ENCODE assay signal across 7 mouse cellular contexts in the genomic region with DNA sequence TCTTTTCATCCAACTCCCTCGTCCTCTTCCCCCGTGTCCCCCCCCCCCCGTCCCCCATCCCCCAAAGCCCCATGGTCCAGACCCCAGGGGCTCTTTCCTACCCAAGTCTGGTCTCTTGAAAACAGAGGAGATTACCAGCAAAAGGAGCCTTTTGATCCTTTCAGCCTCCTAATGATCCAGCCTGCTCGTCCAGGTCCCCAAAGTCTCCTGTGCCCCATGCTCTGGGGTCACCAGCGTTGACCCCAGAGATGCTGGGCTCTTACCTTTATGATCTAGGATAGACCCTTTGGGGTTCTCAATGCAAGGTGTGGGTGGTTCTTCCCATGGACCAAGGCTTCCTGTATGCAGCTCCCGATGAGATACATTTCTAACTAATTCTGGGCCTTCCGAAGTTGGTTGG. TPM values are rescaled to one million over a fixed set of nuclear protein-coding genes. Genes with fewer than 3 reads are reported as not detected.
DNase-seq lines count a peak whose midpoint lies in the region; ATAC-seq and TF ChIP-seq lines count a peak whose summit lies in the region.

No protein-coding gene starts in this region.

- no peak overlapping the region for H3K27ac ChIP-seq in kidney, postnatal 0 days
- no peak overlapping the region for H3K27ac ChIP-seq in kidney, adult 2 months (ENCODE audit: insufficient read depth, low read depth, low read length)
- no peak overlapping the region for H3K27ac ChIP-seq in forebrain, embryonic 13.5 days
- H3K27ac ChIP-seq in intestine, embryonic 16.5 days (ENCODE audit: low read length), result no peak overlapping the region
- H3K27ac ChIP-seq in neural tube, embryonic 13.5 days (replicated peaks), result no peak overlapping the region

- peaks cover 10% of the 10 kb centered on the region; the same call in 1 of the 2 replicates for H3K4me1 ChIP-seq in kidney, postnatal 0 days (replicated peaks; ENCODE audit: insufficient read depth, low read length)
- peaks cover 17% of the 10 kb centered on the region; the same call in 1 of the 2 replicates for H3K4me1 ChIP-seq in kidney, adult 2 months (ENCODE audit: control insufficient read depth, insufficient read depth, low read length)
- peaks cover 38% of the 10 kb centered on the region for H3K4me1 ChIP-seq in forebrain, embryonic 13.5 days
- 0 out of 2 replicates have a peak, but pooled peaks cover 2% of the 10 kb centered on the region for H3K4me1 ChIP-seq in intestine, embryonic 16.5 days (ENCODE audit: control insufficient read depth, insufficient read depth, low read length)
- peaks cover 31% of the 10 kb centered on the region for H3K4me1 ChIP-seq in neural tube, embryonic 13.5 days (replicated peaks)

- 54% methylated on average over 5 of the region's 7 CpGs for WGBS in kidney, postnatal 0 days
- 69% methylated on average over 5 of the region's 7 CpGs for WGBS in kidney, adult 2 months
- WGBS in forebrain, embryonic 13.5 days, result 41% methylated on average over 4 of the region's 7 CpGs
- WGBS in intestine, embryonic 16.5 days, result 52% methylated on average over 5 of the region's 7 CpGs
- 50% methylated on average over 4 of the region's 7 CpGs for WGBS in neural tube, embryonic 13.5 days

- peak overlapping the region; percentile 87 for H3K4me3 ChIP-seq in kidney, postnatal 0 days (replicated peaks; ENCODE audit: low read depth, low read length)
- no peak overlapping the region for H3K4me3 ChIP-seq in kidney, adult 2 months (ENCODE audit: insufficient read depth, low read depth, low read length)
- H3K4me3 ChIP-seq in forebrain, embryonic 13.5 days, result peak overlapping the region; percentile 88
- H3K4me3 ChIP-seq in intestine, embryonic 16.5 days (ENCODE audit: low read length), result no peak overlapping the region
- peak overlapping the region; percentile 86 for H3K4me3 ChIP-seq in neural tube, embryonic 13.5 days

- no peak for DNase-seq in kidney, postnatal 0 days (ENCODE audit: low spot score)
- no peak for DNase-seq in kidney, adult 2 months
- no peak for DNase-seq in left cerebral cortex, postnatal 25 days (ENCODE audit: low spot score in 2 of 2)
- no peak for DNase-seq in ovary, postnatal 14 days (ENCODE audit: low spot score)

- H3K9me3 ChIP-seq in kidney, postnatal 0 days (replicated peaks; ENCODE audit: low read length), result no peaks in the 10 kb centered on the region
- H3K9me3 ChIP-seq in forebrain, embryonic 13.5 days (replicated peaks), result no peaks in the 10 kb centered on the region
- H3K9me3 ChIP-seq in intestine, embryonic 16.5 days (ENCODE audit: control insufficient read depth, low read length), result no peaks in the 10 kb centered on the region
- H3K9me3 ChIP-seq in neural tube, embryonic 13.5 days, result no peaks in the 10 kb centered on the region

- no peak overlapping the region for H3K9ac ChIP-seq in kidney, postnatal 0 days (ENCODE audit: low read depth, low read length)
- no peak overlapping the region for H3K9ac ChIP-seq in forebrain, embryonic 13.5 days
- H3K9ac ChIP-seq in intestine, embryonic 16.5 days (ENCODE audit: low read depth, low read length), result no peak overlapping the region
- H3K9ac ChIP-seq in neural tube, embryonic 13.5 days, result peak overlapping the region; percentile 76; the same call in 1 of the 2 replicates

- no peaks in the 10 kb centered on the region for H3K36me3 ChIP-seq in kidney, postnatal 0 days (ENCODE audit: insufficient read depth, low read length)
- H3K36me3 ChIP-seq in kidney, adult 2 months (ENCODE audit: control insufficient read depth, insufficient read depth, low read length), result no peaks in the 10 kb centered on the region
- no peaks in the 10 kb centered on the region for H3K36me3 ChIP-seq in forebrain, embryonic 13.5 days (ENCODE audit: poor library complexity, severe bottlenecking)
- H3K36me3 ChIP-seq in intestine, embryonic 16.5 days (ENCODE audit: control insufficient read depth, insufficient read depth, low read length), result no peaks in the 10 kb centered on the region
- H3K36me3 ChIP-seq in neural tube, embryonic 13.5 days, result no peaks in the 10 kb centered on the region

- ATAC-seq in kidney, postnatal 0 days (replicated peaks; ENCODE audit: low FRiP score, low read depth), result no peak
- peak; percentile 10; the same call in 1 of the 2 replicates for ATAC-seq in forebrain, embryonic 13.5 days
- ATAC-seq in intestine, embryonic 16.5 days, result 0 out of 2 replicates have a peak, but pooled peaks have one; percentile 4
- peak; percentile 8; the same call in 1 of the 2 replicates for ATAC-seq in neural tube, embryonic 13.5 days (ENCODE audit: low read depth)

- intact Hi-C loops in left cerebral cortex, postnatal 25 days (cut with DNase I), result no loop called here

- TF ChIP-seq CTCF in kidney, postnatal 0 days (IDR thresholded peaks at IDR 0.05; ENCODE audit: low read depth), result no peak
- TF ChIP-seq CTCF in kidney, adult 2 months (conservative IDR thresholded peaks at IDR 0.05; ENCODE audit: insufficient read depth, insufficient read length, low read depth, low read length), result no peak

- no peaks in the 10 kb centered on the region for H3K27me3 ChIP-seq in kidney, postnatal 0 days (ENCODE audit: insufficient read depth, low read length)
- H3K27me3 ChIP-seq in kidney, adult 2 months (replicated peaks; ENCODE audit: control insufficient read depth, insufficient read depth, low read length), result no peaks in the 10 kb centered on the region
- peaks cover 12% of the 10 kb centered on the region; the same call in 1 of the 2 replicates for H3K27me3 ChIP-seq in forebrain, embryonic 13.5 days
- no peaks in the 10 kb centered on the region; the same call in 1 of the 2 replicates for H3K27me3 ChIP-seq in intestine, embryonic 16.5 days (replicated peaks; ENCODE audit: control insufficient read depth, insufficient read depth, low read length)
- peaks cover 16% of the 10 kb centered on the region for H3K27me3 ChIP-seq in neural tube, embryonic 13.5 days

- H3K4me2 ChIP-seq in kidney, postnatal 0 days (ENCODE audit: low read length), result peak overlapping the region; percentile 94
- H3K4me2 ChIP-seq in forebrain, embryonic 13.5 days, result peak overlapping the region; percentile 95
- peak overlapping the region; percentile 97; the same call in 1 of the 2 replicates for H3K4me2 ChIP-seq in intestine, embryonic 16.5 days (ENCODE audit: low read depth, low read length)
- peak overlapping the region; percentile 82 for H3K4me2 ChIP-seq in neural tube, embryonic 13.5 days

- TF ChIP-seq POLR2A in kidney, adult 2 months (IDR thresholded peaks at IDR 0.05; ENCODE audit: low read depth, low read length), result no peak

RNA-seq across cellular contexts. Expression of gene Sema4d, which starts 0.4 kb away (rescaled TPM):
- polyA plus RNA-seq in kidney, postnatal 0 days (2015; fragmentation: Nextera tagmentation; extraction: Ambion mirVana), result 23.8 and 24.6 TPM in 2 replicates
- polyA plus RNA-seq in kidney, adult 2 months (2012; rRNA removed), result 87.8 and 93.2 TPM in 2 replicates
- 10.8 TPM in 2 replicates for polyA plus RNA-seq in forebrain, embryonic 13.5 days (2015; fragmentation: Nextera tagmentation; extraction: Ambion mirVana)
- polyA plus RNA-seq in intestine, embryonic 16.5 days (2015; fragmentation: Nextera tagmentation; extraction: Ambion mirVana), result 5.7 and 5.9 TPM in 2 replicates
- 14.3 TPM in 2 replicates for polyA plus RNA-seq in neural tube, embryonic 13.5 days (2015; fragmentation: Nextera tagmentation; extraction: Ambion mirVana)
- 10 to 100 TPM; 86.3 to 97.1 TPM for total RNA-seq in left cerebral cortex, postnatal 25 days (2021)

RNA-seq across cellular contexts. Expression of gene Gadd45g, which starts 52.5 kb away (rescaled TPM):
- polyA plus RNA-seq in kidney, postnatal 0 days (2015; fragmentation: Nextera tagmentation; extraction: Ambion mirVana), result 58.0 and 60.1 TPM in 2 replicates
- 57.2 and 59.8 TPM in 2 replicates for polyA plus RNA-seq in kidney, adult 2 months (2012; rRNA removed)
- polyA plus RNA-seq in forebrain, embryonic 13.5 days (2015; fragmentation: Nextera tagmentation; extraction: Ambion mirVana), result 235 and 252 TPM in 2 replicates
- 36.4 and 40.8 TPM in 2 replicates for polyA plus RNA-seq in intestine, embryonic 16.5 days (2015; fragmentation: Nextera tagmentation; extraction: Ambion mirVana)
- polyA plus RNA-seq in neural tube, embryonic 13.5 days (2015; fragmentation: Nextera tagmentation; extraction: Ambion mirVana), result 96.7 and 118 TPM in 2 replicates
- 10 to 100 TPM; 11.6 to 16.9 TPM for total RNA-seq in left cerebral cortex, postnatal 25 days (2021)

Comparison
In these comparisons a context has a peak if more than half of its experiments do, and no peak if none do; other contexts are left out.
1. H3K4me3 ChIP-seq: peak in kidney, postnatal 0 days (single experiment), forebrain, embryonic 13.5 days (single experiment) and neural tube, embryonic 13.5 days (single experiment); none in kidney, adult 2 months (single experiment) and intestine, embryonic 16.5 days (single experiment).
2. Peak in every context shown above with its lines, with median percentiles within 50 percentile points of each other: H3K4me2 ChIP-seq.